Mouse (Mus musculus) C2C12 (cell line): ENCODE results near the gene Bola1.

ENCODE experiments used
- CEBPB ChIP-seq: IDR thresholded peaks from one replicate; pipeline ENCODE4 v1.6.1; 2011; ENCODE audit warnings: low read depth, mild to moderate bottlenecking, control low read depth, moderate library complexity
- CTCF ChIP-seq: IDR thresholded peaks from one replicate; pipeline ENCODE4 v1.5.1; 2011; ENCODE audit not compliant: control insufficient read depth, insufficient read depth, insufficient read length
- FOSL1 ChIP-seq: IDR thresholded peaks from one replicate; pipeline ENCODE4 v1.8.0; 2011; ENCODE audit warnings: mild to moderate bottlenecking, low read length; ENCODE audit not compliant: poor library complexity, insufficient read depth, severe bottlenecking
- MYOG ChIP-seq: IDR thresholded peaks from one replicate; pipeline ENCODE4 v1.6.1; 2011; ENCODE audit not compliant: control insufficient read depth, insufficient read length; ENCODE audit errors: extremely low read depth
- USF1 ChIP-seq: IDR thresholded peaks from one replicate; pipeline ENCODE4 v1.6.1; 2011; ENCODE audit warnings: low read depth, mild to moderate bottlenecking, control low read depth, moderate library complexity

DNA sequence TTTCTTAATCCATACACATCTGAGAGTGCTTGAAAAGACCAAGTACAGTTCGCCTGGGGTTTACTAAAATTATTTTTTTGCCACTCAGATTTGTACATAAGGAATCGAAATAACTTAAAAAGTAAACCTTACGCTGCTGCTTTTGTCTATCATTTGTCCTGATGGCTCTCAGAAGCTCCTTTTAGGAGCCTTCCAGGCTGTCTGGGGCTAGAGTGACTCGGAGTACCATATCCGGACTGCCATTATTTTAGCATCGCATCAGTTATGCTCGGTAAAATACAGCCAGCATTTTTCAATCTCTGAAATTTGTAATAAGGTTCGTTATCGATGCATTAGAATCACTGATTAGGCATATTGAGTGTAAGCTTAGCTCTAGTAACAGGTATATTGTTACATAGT is 21.3 kb upstream of the Bola1 start:
- TF ChIP-seq FOSL1 (no peak), CTCF (no peak), MYOG (no peak), USF1 (no peak), CEBPB (no peak)
